Mouse (Mus musculus) limb, embryonic 13.5 days (tissue): ENCODE measurements around the gene Kmt2e. TPM values are rescaled to one million over a fixed set of nuclear protein-coding genes. Genes with fewer than 3 reads are reported as not detected.

Source experiments
- ATAC-seq: fragments of 200-750 bp; cut with Nextera tagmentation; 2 replicates; pipeline ENCODE4 v1.8.0; 2017; ENCODE audit warnings: low read depth, moderate number of reproducible peaks, moderate TSS enrichment; ENCODE audit not compliant: low FRiP score
- H3K27ac ChIP-seq: fragments of 300-500 bp; sonication (generic); 2 replicates; pipeline ENCODE4 v1.5.1; 2015; ENCODE audit warnings: inconsistent platforms, mild to moderate bottlenecking, moderate library complexity
- H3K27me3 ChIP-seq: fragments of 300-500 bp; sonication (generic); 2 replicates; pipeline ENCODE4 v1.6.1; 2015; ENCODE audit warnings: mild to moderate bottlenecking, inconsistent platforms
- H3K36me3 ChIP-seq: fragments of 300-500 bp; sonication (generic); 2 replicates; pipeline ENCODE4 v1.6.1; 2015; ENCODE audit warnings: inconsistent platforms, mild to moderate bottlenecking, moderate library complexity
- H3K4me1 ChIP-seq: fragments of 300-500 bp; sonication (generic); 2 replicates; pipeline ENCODE4 v1.6.1; 2015; ENCODE audit warnings: inconsistent platforms
- H3K4me2 ChIP-seq: fragments of 300-500 bp; sonication (generic); replicated peaks from 2 replicates; pipeline ENCODE4 v1.6.1; 2015; ENCODE audit warnings: inconsistent platforms, mild to moderate bottlenecking, moderate library complexity
- H3K4me3 ChIP-seq: fragments of 300-500 bp; sonication (generic); 2 replicates; pipeline ENCODE4 v1.5.1; 2015; ENCODE audit warnings: moderate library complexity, mild to moderate bottlenecking, inconsistent platforms
- H3K9ac ChIP-seq: fragments of 300-500 bp; sonication (generic); 2 replicates; pipeline ENCODE4 v1.6.1; 2015; ENCODE audit warnings: mild to moderate bottlenecking, inconsistent platforms
- H3K9me3 ChIP-seq: fragments of 300-500 bp; sonication (generic); 2 replicates; pipeline ENCODE4 v1.6.1; 2016; ENCODE audit warnings: inconsistent platforms
- WGBS: fragments of 180-500 bp; shearing (Covaris S2); methylation state at CpG from one replicate; pipeline ENCODE4 v1.1.7; 2015; 5-methylcytosine and 5-hydroxymethylcytosine counted together
- polyA plus RNA-seq: library from polyadenylated mRNA; unstranded; fragments of >200 nt; fragmentation: Nextera tagmentation; extraction: Ambion mirVana; gene quantifications from 2 replicates; pipeline ENCODE4 v1.2.1, GENCODE M21; 2015

Gene Kmt2e
- polyA plus RNA-seq, 1 experiment from 2014 or later, result 123 TPM

- Histone ChIP-seq H3K4me2 (no peak overlapping the region), H3K36me3 (peaks cover 25% of the 10 kb centered on the region), H3K27ac (no peak overlapping the region), H3K27me3 (no peaks in the 10 kb centered on the region), H3K4me3 (no peak overlapping the region), H3K9ac (no peak overlapping the region), H3K9me3 (no peaks in the 10 kb centered on the region), H3K4me1 (peaks cover 44% of the 10 kb centered on the region)
- ATAC-seq, result no peak
- 63% methylated on average over 1 of the region's 1 CpGs for WGBS
Measured at GRCm38 (mm10) chr5:23420410-23420809, 13.8 kb upstream of the Kmt2e start.

GRCm38 (mm10) chr5:23421440-23421839, 12.8 kb upstream of the Kmt2e start:
- no peaks in the 10 kb centered on the region for H3K27me3 ChIP-seq
- ATAC-seq, result no peak
- H3K4me3 ChIP-seq, result no peak overlapping the region
- H3K4me1 ChIP-seq, result peaks cover 40% of the 10 kb centered on the region
- no peak overlapping the region for H3K27ac ChIP-seq
- peaks cover 30% of the 10 kb centered on the region for H3K36me3 ChIP-seq
- no peak overlapping the region for H3K9ac ChIP-seq
- WGBS, result 97% methylated on average over 2 of the region's 2 CpGs
- no peaks in the 10 kb centered on the region for H3K9me3 ChIP-seq
- H3K4me2 ChIP-seq, result no peak overlapping the region

DNA sequence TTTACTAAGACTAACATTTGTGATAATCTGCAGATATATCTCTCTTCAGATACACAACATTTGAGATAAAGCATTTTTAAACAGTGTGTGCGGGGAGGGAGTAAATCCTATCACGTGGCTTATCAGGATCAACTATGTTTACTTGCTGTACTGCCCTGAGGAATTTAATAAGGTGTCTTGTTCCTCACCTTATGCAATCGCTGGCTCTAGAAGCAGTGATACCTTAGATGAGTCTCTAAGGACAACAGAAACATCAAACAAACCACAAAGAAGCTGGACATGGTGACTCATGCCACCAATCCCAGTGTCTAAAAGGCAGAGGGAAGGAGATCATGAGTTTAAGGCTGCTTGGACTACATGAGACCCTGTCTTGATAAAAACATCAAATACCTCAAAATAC, 11.2 kb upstream of the Kmt2e start:
- Histone ChIP-seq H3K4me1 (peaks cover 34% of the 10 kb centered on the region), H3K27ac (no peak overlapping the region), H3K27me3 (no peaks in the 10 kb centered on the region), H3K4me3 (no peak overlapping the region), H3K36me3 (peaks cover 38% of the 10 kb centered on the region), H3K9me3 (no peaks in the 10 kb centered on the region), H3K4me2 (no peak overlapping the region), H3K9ac (no peak overlapping the region)
- 87% methylated on average over 3 of the region's 3 CpGs for WGBS
- ATAC-seq, result no peak

GRCm38 (mm10) chr5:23427501-23427900, 6.7 kb upstream of the Kmt2e start:
- H3K9me3 ChIP-seq, result no peaks in the 10 kb centered on the region
- no peak overlapping the region for H3K9ac ChIP-seq
- no peaks in the 10 kb centered on the region for H3K27me3 ChIP-seq
- no peak overlapping the region for H3K4me3 ChIP-seq
- no peak for ATAC-seq
- WGBS, result 93% methylated on average over 1 of the region's 1 CpGs
- peaks cover 37% of the 10 kb centered on the region for H3K4me1 ChIP-seq
- no peak overlapping the region for H3K27ac ChIP-seq
- no peak overlapping the region for H3K4me2 ChIP-seq
- H3K36me3 ChIP-seq, result peaks cover 35% of the 10 kb centered on the region

DNA sequence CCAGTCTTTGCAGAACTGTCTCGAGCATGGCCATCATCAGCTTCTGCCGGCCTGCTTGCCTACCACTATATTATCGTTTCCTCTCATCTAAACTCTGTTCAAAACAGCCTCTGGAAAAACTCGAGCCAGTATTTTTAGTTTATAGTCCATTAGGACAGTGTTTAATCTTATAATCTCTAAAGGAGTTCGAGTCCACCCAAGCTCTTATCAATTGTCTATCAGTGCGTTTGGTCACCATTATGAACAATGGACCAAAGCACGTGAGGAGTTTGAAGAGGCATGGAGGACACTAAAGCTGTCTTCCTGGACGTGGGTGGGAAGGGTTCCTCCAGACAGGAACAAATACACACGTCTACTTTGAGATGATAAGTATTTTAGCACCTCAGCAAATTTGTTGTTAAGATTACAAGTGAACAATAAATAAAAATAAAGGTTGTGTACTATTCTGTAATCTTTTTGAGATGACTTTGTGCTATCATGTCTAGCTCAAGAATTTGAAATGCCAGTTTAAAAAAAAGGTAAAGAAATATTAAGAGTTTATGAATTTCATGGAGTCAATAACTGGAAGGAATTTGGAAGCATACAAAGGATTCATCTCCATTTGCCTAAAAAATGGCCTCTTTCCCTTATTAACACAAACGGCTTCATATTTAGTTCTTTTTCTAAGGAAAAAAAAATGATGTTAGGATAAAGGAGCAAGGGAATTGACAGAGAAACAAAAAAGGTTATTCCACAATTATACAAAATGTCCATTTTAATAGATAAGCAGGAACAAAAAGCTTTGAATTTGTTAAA, 3.0 kb upstream of the Kmt2e start:
- Histone ChIP-seq H3K4me2 (peak overlapping the region; percentile 86), H3K36me3 (peaks cover 8% of the 10 kb centered on the region; the same call in 1 of the 2 replicates), H3K4me3 (peak overlapping the region; percentile 97), H3K4me1 (peaks cover 33% of the 10 kb centered on the region), H3K27me3 (no peaks in the 10 kb centered on the region), H3K9ac (0 out of 2 replicates have a peak overlapping the region, but pooled peaks have one; percentile 21), H3K9me3 (no peaks in the 10 kb centered on the region), H3K27ac (no peak overlapping the region)
- WGBS, result 40% methylated on average over 10 of the region's 10 CpGs
- no peak for ATAC-seq

DNA sequence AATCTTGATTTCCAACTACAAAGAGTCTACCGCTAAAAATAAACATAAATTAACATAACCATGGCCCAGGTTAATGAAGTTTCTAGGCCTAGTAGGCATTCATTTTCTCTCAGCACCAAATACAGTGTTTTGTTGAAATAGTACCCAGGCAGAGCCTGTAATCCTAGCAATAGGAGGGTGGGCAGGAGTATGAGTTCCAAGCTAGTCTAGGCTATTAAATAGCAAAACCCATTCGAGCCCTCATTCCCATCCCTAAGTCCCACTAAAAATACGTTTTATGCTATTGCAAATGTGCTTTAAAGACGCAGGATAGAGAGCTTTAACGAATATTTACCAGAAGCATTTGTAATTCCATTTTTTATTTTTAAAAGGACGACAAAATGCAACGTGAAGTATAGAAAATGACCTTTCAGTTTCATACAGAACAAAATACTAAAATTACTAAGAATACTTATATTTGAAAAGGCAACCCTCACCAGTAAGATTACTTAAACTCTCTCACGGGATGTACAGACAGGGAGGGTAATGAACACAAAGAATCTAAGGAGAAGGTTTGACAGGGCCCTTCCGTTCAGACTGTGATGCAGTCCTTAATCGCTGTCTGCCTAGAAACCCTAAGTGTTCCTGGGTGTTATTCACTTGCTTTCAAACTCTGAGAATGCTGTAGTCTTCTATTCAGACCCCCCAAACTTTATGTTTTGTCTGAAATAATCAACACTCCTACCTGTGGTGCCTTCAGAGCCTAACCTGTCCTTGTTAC, 2.1 kb upstream of the Kmt2e start:
- WGBS, result 4% methylated on average over 10 of the region's 10 CpGs
- H3K9ac ChIP-seq, result peak overlapping the region; percentile 99
- H3K27me3 ChIP-seq, result no peaks in the 10 kb centered on the region
- H3K4me2 ChIP-seq, result peak overlapping the region; percentile 86
- peaks cover 4% of the 10 kb centered on the region; the same call in 1 of the 2 replicates for H3K36me3 ChIP-seq
- peak overlapping the region; percentile 100 for H3K27ac ChIP-seq
- no peak for ATAC-seq
- H3K9me3 ChIP-seq, result no peaks in the 10 kb centered on the region
- peaks cover 40% of the 10 kb centered on the region for H3K4me1 ChIP-seq
- peak overlapping the region; percentile 97 for H3K4me3 ChIP-seq

- peak overlapping the region; percentile 99 for H3K9ac ChIP-seq
- peaks cover 43% of the 10 kb centered on the region for H3K4me1 ChIP-seq
- peak; percentile 96 for ATAC-seq
- H3K4me3 ChIP-seq, result peak overlapping the region; percentile 97
- H3K36me3 ChIP-seq, result no peaks in the 10 kb centered on the region
- H3K27ac ChIP-seq, result peak overlapping the region; percentile 100
- peak overlapping the region; percentile 86 for H3K4me2 ChIP-seq
- H3K9me3 ChIP-seq, result no peaks in the 10 kb centered on the region
- WGBS, result under 1% methylated on average over 59 of the region's 61 CpGs
- no peaks in the 10 kb centered on the region for H3K27me3 ChIP-seq
Measured at GRCm38 (mm10) chr5:23432708-23433645, 1.3 kb upstream of the Kmt2e start.

DNA sequence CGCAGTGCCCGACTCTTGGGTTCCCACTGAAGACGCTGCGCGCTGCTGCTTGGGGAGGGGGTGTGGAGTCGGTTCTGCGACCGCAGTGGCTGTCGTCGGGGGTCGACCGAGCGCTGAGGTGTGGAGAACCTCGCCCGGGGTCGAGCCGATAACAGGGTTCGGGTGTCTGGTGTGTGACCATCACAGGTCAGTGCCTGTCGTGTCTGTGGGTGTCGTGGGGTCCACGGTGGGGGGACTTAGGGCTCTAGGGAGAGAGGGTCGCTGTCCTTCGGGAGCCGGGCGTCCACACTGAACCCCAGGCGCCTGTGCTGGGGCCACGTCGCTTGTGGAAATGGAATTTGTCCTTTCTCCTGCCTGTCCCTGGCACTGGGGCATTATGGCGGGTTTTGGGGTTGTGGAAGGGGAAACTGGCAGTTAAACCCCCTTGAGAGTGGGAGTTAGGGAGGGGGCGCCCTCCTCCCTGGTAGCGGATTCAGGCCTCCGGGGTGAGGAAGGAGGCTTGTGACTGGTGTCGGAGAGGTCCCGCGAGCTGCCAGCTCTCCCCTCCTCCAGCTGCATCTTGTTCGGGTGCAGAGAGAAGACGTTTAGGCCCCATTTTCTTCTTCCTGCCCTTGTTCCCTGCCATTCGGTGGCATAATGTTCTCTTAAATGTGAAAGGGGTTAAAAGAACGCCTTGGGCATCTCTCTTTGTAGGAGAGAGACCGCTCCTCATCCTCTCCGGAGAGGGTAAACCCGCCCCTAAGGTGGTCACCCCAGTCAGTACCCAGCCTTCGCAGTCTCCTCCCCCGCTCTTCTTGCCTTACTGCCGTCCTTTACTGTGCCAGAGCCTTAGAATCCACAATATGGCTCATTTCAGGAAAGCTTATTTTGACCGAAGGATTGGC, 599 bp downstream of the Kmt2e start:
- Histone ChIP-seq H3K9ac (peak overlapping the region; percentile 99), H3K4me2 (peak overlapping the region; percentile 72), H3K4me3 (peak overlapping the region; percentile 97), H3K4me1 (peaks cover 30% of the 10 kb centered on the region), H3K9me3 (no peaks in the 10 kb centered on the region), H3K27ac (peak overlapping the region; percentile 100), H3K27me3 (no peaks in the 10 kb centered on the region), H3K36me3 (no peaks in the 10 kb centered on the region)
- 0% methylated on average over 46 of the region's 46 CpGs for WGBS
- ATAC-seq, result peak; percentile 0; the same call in 1 of the 2 replicates

DNA sequence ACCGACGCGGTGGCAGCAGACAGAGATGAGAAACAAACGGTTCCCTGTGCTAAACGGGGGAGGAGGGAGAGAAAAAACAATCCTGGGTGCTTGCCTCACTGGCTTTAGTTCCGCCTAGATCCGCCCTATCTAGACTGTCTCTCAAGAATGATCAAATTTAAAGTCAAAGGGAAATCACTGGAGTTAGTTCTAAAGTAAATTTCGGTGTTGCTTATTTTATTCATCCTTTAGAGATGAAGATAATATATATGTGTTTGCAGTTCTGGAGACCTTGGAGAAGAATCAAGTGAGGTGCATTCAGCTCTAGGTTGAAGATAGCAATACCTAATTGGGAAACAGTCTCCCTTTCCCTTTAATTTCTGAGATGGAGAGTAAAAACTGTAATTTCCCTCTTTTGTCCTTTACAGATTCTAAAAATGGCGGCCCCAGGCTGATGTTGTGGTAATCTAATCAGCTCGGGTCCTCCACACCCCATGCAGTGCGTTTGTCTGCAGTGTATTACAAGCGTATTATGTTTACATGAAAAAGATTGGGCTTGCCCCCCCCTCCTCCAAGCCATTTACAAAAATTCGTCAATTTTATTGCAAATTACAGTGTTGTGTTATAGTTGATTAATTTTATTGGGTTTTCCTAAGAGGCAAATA, 1.4 kb downstream of the Kmt2e start:
- WGBS, result 0% methylated on average over 13 of the region's 13 CpGs
- H3K9ac ChIP-seq, result peak overlapping the region; percentile 99
- peak overlapping the region; percentile 72 for H3K4me2 ChIP-seq
- H3K36me3 ChIP-seq, result no peaks in the 10 kb centered on the region
- H3K27me3 ChIP-seq, result no peaks in the 10 kb centered on the region
- peaks cover 22% of the 10 kb centered on the region for H3K4me1 ChIP-seq
- no peaks in the 10 kb centered on the region for H3K9me3 ChIP-seq
- no peak for ATAC-seq
- peak overlapping the region; percentile 97 for H3K4me3 ChIP-seq
- H3K27ac ChIP-seq, result peak overlapping the region; percentile 100

DNA sequence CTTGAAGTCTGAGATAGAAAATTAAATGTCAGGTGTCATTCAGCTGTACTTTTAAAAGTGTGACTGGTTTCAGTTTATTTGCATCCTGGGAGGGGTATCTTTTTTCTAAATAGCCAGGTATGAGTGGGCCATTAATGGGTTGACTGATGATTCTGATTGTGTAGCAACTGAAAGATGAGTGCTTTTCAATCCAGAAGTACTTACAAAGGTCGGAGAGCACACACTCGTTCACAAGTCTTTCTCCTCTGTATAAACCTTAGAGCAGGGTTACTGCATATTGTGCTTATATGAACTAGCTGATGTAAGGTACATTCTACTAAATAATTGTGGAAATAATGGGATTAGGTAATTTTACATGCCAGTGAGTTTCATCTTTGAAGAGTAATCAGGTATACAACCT, 2.5 kb downstream of the Kmt2e start:
- Histone ChIP-seq H3K4me1 (peaks cover 16% of the 10 kb centered on the region), H3K27ac (no peak overlapping the region), H3K9me3 (no peaks in the 10 kb centered on the region), H3K9ac (peak overlapping the region; percentile 55; the same call in 1 of the 2 replicates), H3K27me3 (no peaks in the 10 kb centered on the region), H3K36me3 (no peaks in the 10 kb centered on the region), H3K4me2 (peak overlapping the region; percentile 72), H3K4me3 (peak overlapping the region; percentile 97)
- no peak for ATAC-seq
- WGBS, result 15% methylated on average over 2 of the region's 2 CpGs
